Mouse (Mus musculus) embryonic facial prominence, embryonic 14.5 days (tissue): Measurements from ENCODE around the gene Ino80b. TPM values are rescaled to one million over a fixed set of nuclear protein-coding genes. Genes with fewer than 3 reads are reported as not detected.

ENCODE experiments used
- ATAC-seq: fragments of 200-750 bp; cut with Nextera tagmentation; 2 replicates; pipeline ENCODE4 v1.8.0; 2017; ENCODE audit warnings: low read depth, moderate number of reproducible peaks, moderate TSS enrichment
- DNase-seq: peaks from one replicate; pipeline ENCODE4 v3.0.0-alpha.2; 2015; ENCODE audit warnings: low spot score
- H3K27ac ChIP-seq: fragments of 300-500 bp; sonication (generic); replicated peaks from 2 replicates; pipeline ENCODE4 v1.5.1; 2014; ENCODE audit warnings: low read depth, mild to moderate bottlenecking, low read length, moderate library complexity
- H3K27me3 ChIP-seq: fragments of 300-500 bp; sonication (generic); replicated peaks from 2 replicates; pipeline ENCODE4 v1.6.1; 2014; ENCODE audit warnings: low read length; ENCODE audit not compliant: control insufficient read depth, insufficient read depth
- H3K36me3 ChIP-seq: fragments of 300-500 bp; sonication (generic); 2 replicates; pipeline ENCODE4 v1.6.1; 2014; ENCODE audit warnings: low read length, mixed read lengths; ENCODE audit not compliant: control insufficient read depth, insufficient read depth
- H3K4me1 ChIP-seq: fragments of 300-500 bp; sonication (generic); 2 replicates; pipeline ENCODE4 v1.6.1; 2014; ENCODE audit warnings: antibody characterized with exemption, low read length; ENCODE audit not compliant: control insufficient read depth, insufficient read depth
- H3K4me2 ChIP-seq: fragments of 300-500 bp; sonication (generic); 2 replicates; pipeline ENCODE4 v1.6.1; 2014; ENCODE audit warnings: low read depth, mild to moderate bottlenecking, low read length, moderate library complexity, mixed read lengths
- H3K4me3 ChIP-seq: fragments of 300-500 bp; sonication (generic); 2 replicates; pipeline ENCODE4 v1.5.1; 2014; ENCODE audit warnings: low read depth, mild to moderate bottlenecking, low read length
- H3K9ac ChIP-seq: fragments of 300-500 bp; sonication (generic); 2 replicates; pipeline ENCODE4 v1.6.1; 2014; ENCODE audit warnings: low read depth, mild to moderate bottlenecking, low read length, moderate library complexity, mixed read lengths
- H3K9me3 ChIP-seq: fragments of 300-500 bp; sonication (generic); 2 replicates; pipeline ENCODE4 v1.6.1; 2016; ENCODE audit warnings: low read length; ENCODE audit not compliant: control insufficient read depth
- WGBS: fragments of 180-500 bp; shearing (Covaris S2); extraction: QIAGEN DNeasy Blood & Tissue Kit; methylation state at CpG from one replicate; pipeline ENCODE4 v1.1.7; 2014; 5-methylcytosine and 5-hydroxymethylcytosine counted together
- polyA plus RNA-seq: library from polyadenylated mRNA; unstranded; fragments of >200 nt; fragmentation: Nextera tagmentation; extraction: Ambion mirVana; gene quantifications from 2 replicates; pipeline ENCODE4 v1.2.1, GENCODE M21; 2014

Gene Ino80b
- polyA plus RNA-seq, 1 experiment from 2014 or later, result 14.1 TPM

DNA sequence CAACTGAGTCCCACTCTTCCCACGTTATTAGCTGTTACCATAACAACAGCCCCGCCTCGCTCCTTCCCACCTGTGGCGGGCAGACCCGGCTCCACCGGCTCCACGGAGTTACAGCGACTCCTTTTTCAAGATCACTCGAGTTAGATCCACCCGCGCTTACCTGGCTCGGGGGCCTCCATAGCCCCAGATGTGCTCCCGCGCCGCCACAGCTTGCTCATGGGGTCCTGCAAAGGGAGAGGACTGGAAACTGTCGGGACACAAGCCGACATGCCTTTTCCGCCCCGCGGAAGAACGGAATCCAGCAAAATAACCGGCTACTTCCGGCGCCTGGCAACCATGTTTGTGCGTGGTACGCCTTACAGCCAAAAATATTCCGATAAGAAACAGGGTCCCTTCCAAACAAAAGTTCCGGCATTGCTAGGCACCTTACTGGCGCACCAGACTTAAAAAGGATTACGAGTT lies 349 bp downstream of the Ino80b start:
- peak overlapping the region; percentile 42 for H3K27ac ChIP-seq
- DNase-seq (peak; percentile 97), ATAC-seq (peak; percentile 19; the same call in 1 of the 2 replicates)
- H3K36me3 ChIP-seq, result 0 out of 2 replicates have a peak, but pooled peaks cover 5% of the 10 kb centered on the region
- H3K4me3 ChIP-seq, result peak overlapping the region; percentile 69
- peak overlapping the region; percentile 71 for H3K9ac ChIP-seq
- peak overlapping the region; percentile 79 for H3K4me2 ChIP-seq
- H3K9me3 ChIP-seq, result no peaks in the 10 kb centered on the region
- peaks cover 26% of the 10 kb centered on the region for H3K4me1 ChIP-seq
- no peaks in the 10 kb centered on the region for H3K27me3 ChIP-seq
- 0% methylated on average over 30 of the region's 30 CpGs for WGBS

DNA sequence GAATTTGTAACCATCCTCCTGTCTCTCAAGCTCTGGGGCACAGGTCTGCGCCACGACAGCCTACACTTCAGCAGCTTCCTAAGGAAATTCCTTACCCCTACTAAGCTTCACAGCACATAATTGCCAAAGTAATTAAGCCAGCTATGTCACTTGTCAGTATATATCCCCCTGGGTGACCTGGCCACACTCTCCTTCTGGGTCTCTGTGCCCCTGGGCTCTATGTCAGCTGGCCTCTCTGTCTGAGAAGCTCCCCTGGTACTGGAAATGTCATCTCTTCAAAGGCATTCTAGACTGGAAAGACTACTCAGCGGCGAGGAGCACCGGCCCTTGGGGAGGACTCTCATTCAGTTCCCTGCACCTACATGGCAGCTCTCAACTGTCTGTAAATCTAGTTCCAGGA lies 2.3 kb downstream of the Ino80b start:
- H3K9ac ChIP-seq, result peak overlapping the region; percentile 84
- no peaks in the 10 kb centered on the region for H3K9me3 ChIP-seq
- ATAC-seq (no peak), DNase-seq (no peak)
- 67% methylated on average over 5 of the region's 5 CpGs for WGBS
- peak overlapping the region; percentile 91 for H3K4me2 ChIP-seq
- H3K27me3 ChIP-seq, result no peaks in the 10 kb centered on the region
- H3K27ac ChIP-seq, result no peak overlapping the region
- peak overlapping the region; percentile 70 for H3K4me3 ChIP-seq
- peaks cover 20% of the 10 kb centered on the region for H3K36me3 ChIP-seq
- H3K4me1 ChIP-seq, result peaks cover 30% of the 10 kb centered on the region

DNA sequence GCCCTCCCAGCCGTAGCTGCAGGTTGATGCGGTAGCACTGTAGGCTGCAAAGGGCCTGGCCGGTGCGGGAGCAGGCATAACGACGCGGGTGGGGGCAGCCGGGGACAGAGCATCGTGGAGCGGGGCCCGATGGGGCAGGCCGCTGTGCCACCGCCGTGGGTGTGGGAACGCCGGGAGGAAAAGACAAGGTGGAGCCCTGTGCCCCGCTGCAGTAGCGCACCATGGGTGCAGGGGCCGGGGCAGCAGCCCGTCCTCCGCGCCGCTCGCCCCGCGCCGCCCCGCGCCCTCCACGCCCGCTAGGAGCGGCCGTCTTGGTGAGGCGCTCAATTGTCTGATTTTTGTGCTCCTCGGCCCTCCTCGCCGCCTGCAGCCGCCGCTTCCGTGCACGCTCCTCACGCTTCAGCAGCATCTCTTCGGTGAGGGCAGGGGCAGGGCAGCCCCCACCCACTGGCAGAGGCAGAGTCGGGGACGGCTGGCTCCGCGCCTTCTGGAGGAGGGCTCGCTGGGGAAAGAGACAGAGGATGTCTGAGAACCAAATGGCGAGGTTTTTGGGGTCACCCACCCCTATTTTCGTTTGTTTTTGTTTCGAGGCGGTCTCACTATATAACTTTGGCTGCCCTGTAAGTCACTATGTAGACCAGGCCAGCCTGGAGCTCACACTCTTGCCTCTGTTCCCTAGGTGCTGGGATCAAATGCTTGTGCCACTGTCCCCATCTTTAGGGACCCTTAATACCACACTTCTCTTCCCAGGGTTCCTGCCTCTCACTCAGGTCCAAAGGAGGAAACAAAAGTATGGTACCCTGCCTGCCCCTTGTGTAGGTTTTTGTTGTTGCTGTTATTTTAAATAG lies 3.1 kb downstream of the Ino80b start:
- WGBS, result under 1% methylated on average over 22 of the region's 52 CpGs
- no peaks in the 10 kb centered on the region for H3K9me3 ChIP-seq
- H3K4me3 ChIP-seq, result peak overlapping the region; percentile 70
- no peak for ATAC-seq
- peaks cover 30% of the 10 kb centered on the region for H3K4me1 ChIP-seq
- peak overlapping the region; percentile 98 for H3K27ac ChIP-seq
- H3K4me2 ChIP-seq, result peak overlapping the region; percentile 91
- DNase-seq, result no peak
- H3K27me3 ChIP-seq, result no peaks in the 10 kb centered on the region
- peak overlapping the region; percentile 84 for H3K9ac ChIP-seq
- peaks cover 29% of the 10 kb centered on the region for H3K36me3 ChIP-seq

DNA sequence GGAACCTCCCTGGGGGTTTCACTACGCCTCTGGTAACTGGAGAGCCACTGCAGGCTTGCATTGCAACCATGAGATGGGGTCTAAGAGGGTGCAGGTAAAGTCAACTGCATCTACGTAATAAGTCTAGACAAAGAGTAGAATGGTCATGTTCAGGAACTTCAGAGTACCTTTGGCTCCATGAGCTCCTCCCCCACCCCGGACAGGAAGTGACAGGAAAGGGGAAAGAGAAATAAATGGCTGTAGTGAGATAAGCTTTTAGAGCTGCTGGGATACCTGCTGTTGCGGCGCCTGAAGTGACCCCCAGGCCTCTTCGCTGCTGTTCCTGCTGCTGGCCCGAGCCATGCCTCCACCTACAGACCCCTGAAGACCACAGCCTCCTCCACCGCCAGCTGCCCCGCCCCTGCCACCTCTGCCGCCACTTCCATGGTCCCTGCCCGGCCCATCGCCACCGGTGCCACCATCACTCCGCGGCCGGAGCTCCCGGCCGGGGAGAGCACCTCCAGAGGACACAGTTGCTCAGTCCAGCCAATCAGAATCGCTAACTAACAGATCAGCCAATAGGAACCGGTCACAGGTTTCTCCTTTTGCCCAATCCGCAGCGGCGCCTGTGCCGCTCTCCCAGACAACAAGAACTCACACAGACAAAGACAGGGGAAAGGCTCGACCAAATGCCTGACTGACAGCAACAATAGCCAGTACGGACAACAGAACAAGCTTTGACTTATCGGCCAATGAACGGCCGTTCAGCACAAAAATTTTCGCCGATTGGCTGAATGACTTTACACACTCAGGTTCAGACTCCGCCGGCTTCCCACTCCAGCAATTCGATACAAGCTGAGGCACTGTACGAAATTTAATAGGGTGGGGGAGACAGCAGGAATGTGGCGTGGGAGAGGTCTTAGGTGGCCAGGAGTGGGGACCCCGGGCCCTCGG lies 4.0 kb downstream of the Ino80b start, which contains the start of gene Wbp1:
TSS of gene Wbp1 (minus strand) at position 630 of the 933 bp plus-strand sequence.
- Histone ChIP-seq H3K4me2 (peak within 1 kb of the TSS; percentile 91), H3K9ac (peak within 1 kb of the TSS; percentile 87), H3K36me3 (peaks cover 32% of the 10 kb centered on the region), H3K4me3 (peak within 1 kb of the TSS; percentile 70), H3K27ac (peak within 1 kb of the TSS; percentile 98), H3K9me3 (no peaks in the 10 kb centered on the region), H3K27me3 (no peaks in the 10 kb centered on the region), H3K4me1 (peaks cover 30% of the 10 kb centered on the region)
- ATAC-seq (peak; percentile 96), DNase-seq (peak; percentile 100)
- under 1% methylated on average over 37 of the region's 38 CpGs for whole genome bisulfite sequencing

DNA sequence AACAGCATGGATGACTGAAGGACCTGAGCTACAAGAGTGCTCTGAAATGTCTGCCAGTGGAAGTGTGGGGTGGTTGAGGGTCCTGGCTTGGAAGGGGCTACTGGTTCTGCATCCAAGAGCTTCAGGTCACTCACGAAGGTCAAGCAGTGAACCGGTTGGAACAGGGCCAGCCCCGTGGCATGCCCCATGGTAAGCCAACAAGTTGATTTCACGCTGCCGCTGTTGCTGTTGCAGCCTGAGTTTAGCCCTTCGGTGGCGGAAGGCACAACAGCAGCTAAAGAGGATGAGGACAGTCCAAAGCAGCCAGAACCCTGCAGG lies 5.5 kb downstream of the Ino80b start:
- H3K27ac ChIP-seq, result peak overlapping the region; percentile 39; the same call in 1 of the 2 replicates
- peaks cover 33% of the 10 kb centered on the region for H3K4me1 ChIP-seq

DNA sequence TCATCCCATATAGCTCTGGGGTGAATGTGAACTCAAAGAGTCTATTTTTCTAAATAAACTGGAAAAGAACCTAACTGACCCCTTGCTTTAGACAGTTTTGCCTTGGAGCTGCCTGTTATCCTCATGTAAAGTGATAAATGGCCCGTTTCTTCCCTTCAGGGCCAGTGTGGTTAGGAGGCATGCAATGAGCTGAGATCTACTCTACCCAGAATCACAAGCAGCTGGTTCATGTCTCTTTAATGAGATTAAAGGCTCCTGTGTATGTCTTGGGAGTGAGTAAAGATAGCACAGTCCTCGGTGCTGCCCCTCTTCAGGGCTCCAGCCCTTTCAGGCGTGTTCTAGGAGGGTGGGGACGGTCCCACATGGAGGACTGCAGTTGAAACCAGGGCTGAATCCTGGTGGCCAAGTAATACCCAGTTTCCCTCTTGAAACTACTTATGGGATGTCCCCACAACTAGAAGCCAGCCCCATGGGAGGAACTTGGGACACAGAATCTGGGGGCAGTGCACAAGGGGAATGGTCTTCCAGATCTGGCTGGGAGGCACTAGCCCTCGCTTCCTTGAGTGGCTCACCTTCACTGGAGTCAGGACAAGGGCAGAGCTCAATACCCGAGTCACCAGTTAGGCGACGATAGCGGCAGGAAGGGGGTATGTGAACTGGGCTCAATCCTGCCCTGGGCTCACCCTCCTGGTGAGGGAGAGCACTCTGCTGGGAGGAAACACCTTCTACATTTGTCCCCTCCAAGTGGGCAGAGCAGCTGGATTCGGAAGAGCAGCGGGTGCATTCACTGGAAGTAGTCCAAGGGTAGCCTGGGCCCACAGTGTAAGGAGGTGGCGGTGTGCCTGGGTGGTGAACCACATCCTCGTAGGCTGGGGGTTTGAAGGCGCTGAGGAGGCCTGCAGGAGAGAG lies 6.2 kb downstream of the Ino80b start:
- H3K27ac ChIP-seq, result peak overlapping the region; percentile 39; the same call in 1 of the 2 replicates
- 83% methylated on average over 14 of the region's 14 CpGs for WGBS
- H3K9me3 ChIP-seq, result no peaks in the 10 kb centered on the region
- no peaks in the 10 kb centered on the region for H3K27me3 ChIP-seq
- DNase-seq (no peak), ATAC-seq (no peak)
- 0 out of 2 replicates have a peak overlapping the region, but pooled peaks have one; percentile 87 for H3K9ac ChIP-seq
- H3K4me1 ChIP-seq, result peaks cover 32% of the 10 kb centered on the region
- peak overlapping the region; percentile 70; the same call in 1 of the 2 replicates for H3K4me3 ChIP-seq
- peaks cover 32% of the 10 kb centered on the region for H3K36me3 ChIP-seq
- H3K4me2 ChIP-seq, result peak overlapping the region; percentile 64; the same call in 1 of the 2 replicates

More for the DNA sequence above, 5.5 kb downstream of the Ino80b start:
- 75% methylated on average over 7 of the region's 7 CpGs for WGBS
- H3K27me3 ChIP-seq, result no peaks in the 10 kb centered on the region
- H3K9ac ChIP-seq, result peak overlapping the region; percentile 87; the same call in 1 of the 2 replicates
- H3K4me2 ChIP-seq, result peak overlapping the region; percentile 64; the same call in 1 of the 2 replicates
- no peak for DNase-seq
- H3K4me3 ChIP-seq, result peak overlapping the region; percentile 70; the same call in 1 of the 2 replicates
- no peak for ATAC-seq
- H3K36me3 ChIP-seq, result peaks cover 32% of the 10 kb centered on the region
- H3K9me3 ChIP-seq, result no peaks in the 10 kb centered on the region

DNA sequence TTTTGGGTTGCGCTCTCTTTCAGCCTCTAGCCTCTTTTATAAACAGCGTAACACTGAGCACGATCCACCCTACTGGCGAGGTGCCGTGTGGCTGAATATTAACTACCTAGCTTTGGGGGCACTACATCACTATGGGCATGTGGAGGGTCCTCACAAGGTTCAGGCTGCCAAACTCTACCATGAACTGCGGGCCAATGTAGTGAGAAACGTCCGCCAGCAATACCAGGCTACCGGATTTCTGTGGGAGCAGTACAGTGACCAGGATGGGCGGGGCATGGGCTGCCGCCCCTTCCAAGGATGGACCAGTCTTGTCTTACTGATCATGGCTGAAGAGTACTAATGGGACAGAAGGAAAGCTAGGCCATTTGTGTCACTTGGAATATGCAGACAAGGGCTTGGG lies 6.9 kb downstream of the Ino80b start:
- Histone ChIP-seq H3K9ac (no peak overlapping the region), H3K9me3 (no peaks in the 10 kb centered on the region), H3K4me3 (no peak overlapping the region), H3K36me3 (peaks cover 27% of the 10 kb centered on the region), H3K27ac (no peak overlapping the region), H3K4me1 (peaks cover 28% of the 10 kb centered on the region), H3K27me3 (no peaks in the 10 kb centered on the region), H3K4me2 (no peak overlapping the region)
- no peak for ATAC-seq
- DNase-seq, result no peak
- 75% methylated on average over 11 of the region's 11 CpGs for WGBS
